Mouse (Mus musculus): ENCODE measurements around the gene Hist1h2bm.
"Not testable (repeated sequence)": the region's sequence is repeated elsewhere in the genome, so short reads cannot be mapped to it uniquely, and the experiment has no call there.

Gene Hist1h2bm

DNA sequence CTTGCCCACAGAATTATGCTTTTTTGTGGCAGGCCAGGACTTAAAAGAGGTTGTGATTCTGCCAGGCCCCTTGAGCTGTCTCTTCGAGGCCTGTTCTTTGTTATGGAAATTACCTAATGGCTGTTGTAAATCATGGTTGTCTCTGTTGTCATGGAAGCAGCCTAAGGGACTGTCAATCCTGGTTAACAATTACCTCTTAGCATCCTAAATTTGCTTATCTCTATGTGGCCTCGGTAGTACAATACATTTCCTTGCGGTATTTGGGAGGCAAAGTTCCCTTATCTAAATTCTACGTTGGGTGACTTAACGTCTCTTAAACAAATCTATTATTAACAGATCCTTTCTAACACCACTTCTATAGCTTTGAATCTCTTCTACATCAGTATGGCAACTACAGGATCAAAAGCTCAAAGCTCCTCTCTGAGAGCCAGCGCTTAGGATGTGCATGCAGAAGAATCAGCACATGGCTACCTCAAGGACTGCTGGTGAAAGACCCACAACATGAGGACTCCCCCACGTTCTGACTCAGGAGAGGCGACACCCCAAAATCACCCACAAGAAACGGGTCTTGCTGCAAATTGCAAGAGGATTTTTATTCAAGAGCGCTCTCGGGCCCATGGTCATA, 6.2 kb downstream of the Hist1h2bm start:
- DNase-seq (ENCODE audit: low spot score) = no peak

GRCm38 (mm10) chr13:21729544-21729943, 7.7 kb downstream of the Hist1h2bm start:
- no peak for DNase-seq (ENCODE audit: low spot score)

- no peak for DNase-seq (ENCODE audit: low spot score)
Observed at GRCm38 (mm10) chr13:21733466-21733865, 11.6 kb downstream of the Hist1h2bm start.

- DNase-seq (ENCODE audit: low spot score) = peak; percentile 78
Observed at GRCm38 (mm10) chr13:21734010-21734905, 12.4 kb downstream of the Hist1h2bm start.

GRCm38 (mm10) chr13:21734906-21735767, 13.3 kb downstream of the Hist1h2bm start, which contains the start of gene Hist1h4j:
Gene Hist1h4j (plus strand): TSS chr13:21735064.
- peak; percentile 62 for DNase-seq (ENCODE audit: low spot score)

DNA sequence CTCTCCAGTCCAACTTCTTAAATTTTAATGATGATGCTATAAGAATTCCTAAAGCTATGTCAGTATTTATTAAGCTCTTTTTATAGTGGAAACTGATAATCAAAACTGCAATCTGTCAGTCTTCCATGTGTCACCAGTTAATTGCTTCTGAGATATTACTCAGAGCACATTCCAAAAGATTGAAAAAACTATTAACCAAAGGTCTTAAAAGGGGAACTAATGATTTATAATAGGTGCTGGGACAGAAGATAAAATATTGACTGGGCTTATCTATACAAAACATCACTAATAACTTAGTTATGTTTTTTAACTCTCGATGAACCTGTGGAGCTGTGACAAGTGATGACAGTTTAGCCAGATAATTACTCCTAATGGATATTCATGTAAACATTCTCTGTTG, 23.2 kb downstream of the Hist1h2bm start:
- no peak for DNase-seq (ENCODE audit: low spot score)

DNA sequence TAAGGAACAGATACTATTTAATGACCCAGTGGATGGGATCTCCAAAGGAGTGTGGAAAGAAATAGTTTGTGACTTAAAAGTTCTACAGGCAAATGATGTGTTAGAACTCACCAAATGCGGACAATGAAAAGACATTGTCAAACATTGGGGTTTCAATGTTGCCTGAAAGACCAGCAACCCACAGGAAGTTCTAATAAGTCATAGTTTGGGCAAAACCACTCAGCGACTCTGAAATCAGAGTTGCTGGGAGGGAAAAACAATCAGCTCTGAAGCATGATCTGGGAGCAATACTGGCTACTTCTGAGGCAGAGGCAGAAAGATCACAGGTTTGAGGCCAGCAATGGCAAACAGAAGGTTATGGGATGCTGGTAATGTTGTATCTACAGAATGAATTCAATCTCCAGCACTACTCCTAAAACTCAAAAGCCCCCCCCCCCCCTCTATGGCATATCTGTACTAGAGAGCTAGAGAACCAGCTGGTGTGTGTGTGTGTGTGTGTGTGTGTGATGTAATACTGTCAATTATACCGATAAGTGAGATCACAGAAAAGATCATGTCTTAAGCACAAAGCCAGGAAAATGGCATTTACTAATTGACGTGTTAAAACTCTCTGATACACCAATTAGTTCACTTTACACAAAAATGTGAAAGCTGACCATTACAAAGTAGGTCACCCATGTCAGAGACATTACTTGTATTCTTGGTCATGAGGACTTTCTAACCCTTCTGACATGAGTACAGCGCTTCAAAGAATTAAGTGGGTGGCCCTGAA, 27.7 kb downstream of the Hist1h2bm start:
- no peak for DNase-seq (ENCODE audit: low spot score)

- peak; percentile 86 for DNase-seq (ENCODE audit: low spot score)
Observed at GRCm38 (mm10) chr13:21750159-21751017, 28.5 kb downstream of the Hist1h2bm start, which contains the start of gene Hist1h4k. Gene Hist1h4k (minus strand): TSS chr13:21750505.

GRCm38 (mm10) chr13:21751417-21751816, 29.6 kb downstream of the Hist1h2bm start:
- DNase-seq (ENCODE audit: low spot score) = no peak

GRCm38 (mm10) chr13:21751827-21752226, 30.0 kb downstream of the Hist1h2bm start:
- no peak for DNase-seq (ENCODE audit: low spot score)

DNA sequence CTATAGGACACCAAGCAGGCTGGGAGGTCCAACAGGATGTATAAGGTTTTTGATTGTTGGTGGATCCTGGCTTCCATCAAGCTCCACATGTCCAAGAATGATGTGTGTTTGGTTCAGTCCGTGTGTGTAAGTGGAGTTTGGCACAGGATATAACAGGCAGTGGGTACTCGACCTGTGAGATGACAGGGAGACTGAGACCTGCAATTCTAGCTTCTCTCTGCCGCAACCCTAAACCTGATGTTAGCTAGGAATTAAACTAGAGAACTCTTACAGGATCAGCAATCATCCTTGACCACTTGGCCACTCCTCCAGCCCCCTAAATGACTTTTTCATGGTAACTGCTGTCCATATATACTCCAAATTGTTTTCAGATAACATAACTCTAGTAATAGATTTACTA, 30.5 kb downstream of the Hist1h2bm start:
- DNase-seq (ENCODE audit: low spot score) = no peak

- DNase-seq (ENCODE audit: low spot score) = no peak
Observed at GRCm38 (mm10) chr13:21753051-21753523, 31.2 kb downstream of the Hist1h2bm start.

DNA sequence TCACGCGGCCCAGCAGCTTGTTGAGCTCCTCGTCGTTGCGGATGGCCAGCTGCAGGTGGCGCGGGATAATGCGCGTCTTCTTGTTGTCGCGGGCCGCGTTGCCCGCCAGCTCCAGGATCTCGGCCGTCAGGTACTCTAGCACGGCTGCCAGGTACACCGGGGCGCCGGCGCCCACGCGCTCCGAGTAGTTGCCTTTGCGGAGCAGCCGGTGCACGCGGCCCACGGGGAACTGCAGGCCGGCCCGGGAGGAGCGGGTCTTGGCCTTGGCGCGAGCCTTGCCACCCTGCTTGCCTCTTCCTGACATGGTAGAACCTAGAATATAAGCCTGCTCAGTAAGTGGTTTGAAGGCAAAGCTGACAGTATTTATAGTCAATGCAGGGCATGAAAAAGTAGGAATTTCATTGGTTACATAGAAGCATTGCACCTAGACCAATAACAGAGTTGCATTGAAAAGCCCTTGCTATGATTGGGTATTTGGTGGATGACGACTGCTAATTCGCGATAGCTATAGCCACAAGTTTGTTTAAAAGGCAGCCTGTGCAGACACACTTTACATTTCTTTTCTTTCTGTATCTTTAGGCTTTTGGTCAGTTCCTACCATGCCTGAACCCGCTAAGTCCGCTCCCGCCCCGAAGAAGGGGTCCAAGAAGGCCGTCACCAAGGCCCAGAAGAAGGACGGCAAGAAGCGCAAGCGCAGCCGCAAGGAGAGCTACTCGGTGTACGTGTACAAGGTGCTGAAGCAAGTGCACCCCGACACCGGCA, 31.9 kb downstream of the Hist1h2bm start, which contains the start of the genes Hist1h2ak and Hist1h2bn:
Hist1h2ak (minus strand) TSS at position 304 of the 762 bp plus-strand sequence.
Hist1h2bn (plus strand) TSS at position 600 of the 762 bp plus-strand sequence.
- DNase-seq (ENCODE audit: low spot score) = peak; percentile 77

- not testable (repeated sequence) for DNase-seq (ENCODE audit: low spot score)
Observed at GRCm38 (mm10) chr13:21754294-21755001, 32.6 kb downstream of the Hist1h2bm start.

DNA sequence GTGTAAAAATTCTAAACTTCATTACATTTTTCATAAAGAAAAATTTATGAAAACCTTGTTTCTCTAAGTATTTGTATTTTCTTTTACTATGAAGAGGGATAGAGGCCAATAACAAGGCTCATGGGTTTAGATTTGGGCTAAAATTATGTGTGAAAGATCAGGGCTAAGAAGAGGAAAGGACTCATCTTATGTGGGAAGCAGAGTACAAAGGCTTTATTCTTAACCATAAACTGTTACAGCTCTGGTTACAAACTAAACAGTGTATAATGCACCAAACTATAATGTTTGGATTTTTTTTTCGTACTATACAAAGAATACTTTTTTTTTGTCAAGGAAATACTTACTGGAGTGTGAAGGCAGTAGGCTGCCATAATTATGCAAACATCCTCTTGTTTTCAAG, 33.9 kb downstream of the Hist1h2bm start:
- no peak for DNase-seq (ENCODE audit: low spot score)

Measured in T-cell, adult 2 months (primary cell).